Mouse (Mus musculus) erythroid progenitor cell, adult 5-6 weeks (primary cell): ENCODE results near the gene Dnase1. TPM values are rescaled to one million over a fixed set of nuclear protein-coding genes. Genes with fewer than 3 reads are reported as not detected.
"Not testable (repeated sequence)": the region's sequence is repeated elsewhere in the genome, so short reads cannot be mapped to it uniquely, and the experiment has no call there.

Source experiments
- ATAC-seq: replicated peaks from 2 replicates; pipeline ENCODE4 v1.8.0; 2016; ENCODE audit warnings: moderate number of reproducible peaks, mild to moderate bottlenecking, moderate TSS enrichment, inconsistent platforms; ENCODE audit not compliant: poor library complexity, low FRiP score, severe bottlenecking
- total RNA-seq, 2 experiments: library from RNA; stranded (forward) in 1 of 2; stranded (reverse) in 1 of 2; fragments of 150-400 nt in 1 of 2; fragments of 186-747, 209-891 nt in 1 of 2; gene quantifications; 2 replicates each; pipeline versions ENCODE4 v1.2.3 to v1.2.4; 2015 to 2017; ENCODE audit warnings: low replicate concordance in 2 of 2

Gene Dnase1
- total RNA-seq (2015; ENCODE audit: low replicate concordance), result not detected in 2 replicates
- not detected in 2 replicates for total RNA-seq (2017; ENCODE audit: low replicate concordance)

DNA sequence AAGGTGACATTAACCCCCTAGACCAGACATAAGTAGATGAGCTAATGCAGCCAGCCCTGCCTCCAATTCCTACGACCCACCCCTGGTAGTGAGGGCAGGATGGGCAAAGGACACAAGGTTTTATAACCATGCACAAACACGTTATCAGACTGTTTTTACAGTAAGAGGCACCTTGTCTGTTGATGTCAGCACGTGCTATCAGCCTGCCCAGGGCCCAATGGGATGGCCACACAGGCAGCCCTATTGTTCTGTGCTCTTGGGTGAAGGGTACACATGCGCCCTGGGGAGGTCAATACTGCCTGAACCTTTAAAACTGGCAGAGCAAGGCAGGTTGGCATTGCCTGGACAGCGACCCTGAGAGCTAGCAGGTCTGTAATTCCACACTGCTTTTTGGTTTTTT lies at the start of gene Dnase1:
TSS of gene Dnase1 (plus strand) at position 136 of the 400 bp plus-strand sequence.
- no peak for ATAC-seq

DNA sequence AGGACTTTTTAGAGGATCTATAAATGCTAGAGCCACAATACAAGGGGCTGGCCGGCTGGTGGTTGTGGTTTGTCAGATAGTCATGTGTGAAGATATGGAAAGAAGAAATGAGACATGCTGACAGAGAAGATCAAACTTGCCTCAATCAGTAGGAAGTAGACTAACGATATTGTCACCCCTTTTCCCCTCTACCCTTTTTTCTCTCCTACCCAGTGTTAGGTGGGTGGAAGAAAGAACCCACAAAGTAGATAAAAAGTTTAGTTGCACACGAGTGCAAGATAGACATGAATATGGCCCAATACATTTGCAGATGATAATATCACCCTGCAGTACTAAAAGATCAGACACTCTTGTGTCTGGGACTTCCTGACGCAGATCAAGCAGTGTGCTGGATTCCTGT lies 48.3 kb upstream of the Dnase1 start:
- no peak for ATAC-seq

GRCm38 (mm10) chr16:4003489-4004398 lies 33.0 kb upstream of the Dnase1 start, which contains the start of gene Slx4:
Gene Slx4, minus strand, starts transcription at chr16:4003770.
- peak; percentile 94 for ATAC-seq

- peak; percentile 96 for ATAC-seq
These were observed 23.7 kb upstream of the Dnase1 start for GRCm38 (mm10) chr16:4012882-4013570.

GRCm38 (mm10) chr16:4014040-4014668 lies 22.6 kb upstream of the Dnase1 start:
- no peak for ATAC-seq

DNA sequence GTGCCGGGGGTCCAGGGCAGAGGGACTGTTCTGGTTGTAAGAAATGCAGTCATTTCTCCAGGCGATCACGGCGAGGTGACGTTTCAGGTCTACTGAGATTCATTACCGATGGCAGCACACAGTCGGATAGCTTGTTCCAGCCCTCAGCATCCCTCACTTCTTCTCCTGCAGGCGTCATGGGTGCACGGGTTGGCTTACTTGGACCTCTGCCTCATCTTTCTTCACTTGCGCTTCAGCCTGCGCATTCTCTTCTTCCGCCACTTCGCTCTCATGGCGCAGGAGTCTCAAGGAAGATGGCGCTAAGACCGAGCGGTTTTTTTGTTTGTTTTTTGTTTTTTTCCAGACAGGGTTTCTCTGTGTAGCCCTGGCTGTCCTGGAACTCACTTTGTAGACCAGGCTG lies 20.0 kb upstream of the Dnase1 start:
- not testable (repeated sequence) for ATAC-seq

DNA sequence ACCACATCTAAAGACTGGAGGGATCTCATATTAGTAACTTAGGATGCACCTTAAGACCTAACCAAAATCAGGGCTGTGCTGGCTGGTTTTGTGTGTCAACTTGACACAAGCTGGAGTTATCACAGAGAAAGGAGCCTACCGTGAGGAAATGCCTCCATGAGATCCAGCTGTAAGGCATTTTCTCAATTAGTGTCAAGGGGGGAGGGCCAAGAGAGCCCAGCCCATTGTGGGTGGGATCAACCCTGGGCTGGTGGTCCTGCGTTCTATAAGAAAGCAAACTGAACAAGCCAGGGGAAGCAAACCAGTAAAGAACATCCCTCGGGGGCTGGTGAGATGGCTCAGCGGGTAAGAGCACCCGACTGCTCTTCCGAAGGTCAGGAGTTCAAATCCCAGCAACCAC lies 19.3 kb upstream of the Dnase1 start:
- ATAC-seq, result not testable (repeated sequence)

GRCm38 (mm10) chr16:4021241-4021640 lies 15.5 kb upstream of the Dnase1 start:
- no peak for ATAC-seq

DNA sequence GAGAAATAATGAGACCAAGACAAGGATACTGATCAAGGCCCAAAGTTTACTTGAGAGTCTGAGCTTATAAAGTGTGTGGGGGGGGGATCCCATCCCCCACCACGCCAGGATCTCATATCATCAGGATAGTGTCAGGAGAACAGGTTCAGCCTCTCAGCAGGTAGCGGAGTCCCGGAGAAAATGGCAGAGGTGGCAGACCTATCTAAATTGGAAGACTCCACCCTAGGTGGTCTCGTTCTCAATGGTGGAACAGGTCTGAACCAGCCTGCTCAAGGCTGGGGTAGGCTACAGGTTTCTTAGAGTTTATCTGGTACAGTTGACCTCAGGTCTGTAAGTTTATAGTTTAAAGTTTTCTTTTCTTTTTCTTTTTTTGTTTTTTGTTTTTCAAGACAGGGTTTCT lies 14.0 kb upstream of the Dnase1 start:
- ATAC-seq, result no peak

DNA sequence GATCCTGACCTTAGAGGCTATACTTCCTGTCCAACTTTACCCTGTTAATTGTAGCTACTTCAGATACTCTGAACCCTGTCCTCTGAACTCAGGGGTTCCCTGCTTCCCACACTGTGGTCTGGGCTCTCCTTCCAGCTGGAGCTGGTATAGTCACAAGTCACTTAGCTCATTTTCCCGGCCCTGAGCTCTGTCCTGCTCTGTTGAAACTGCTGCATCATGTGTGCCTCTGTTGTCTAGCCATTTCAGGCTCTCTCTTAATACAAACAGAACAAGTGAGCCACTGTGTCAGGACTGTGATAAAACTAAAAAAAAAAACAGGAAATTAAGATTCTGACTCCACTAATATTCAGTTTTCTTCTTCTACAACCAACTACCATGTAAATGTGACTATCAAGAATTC lies 10.1 kb upstream of the Dnase1 start:
- no peak for ATAC-seq

DNA sequence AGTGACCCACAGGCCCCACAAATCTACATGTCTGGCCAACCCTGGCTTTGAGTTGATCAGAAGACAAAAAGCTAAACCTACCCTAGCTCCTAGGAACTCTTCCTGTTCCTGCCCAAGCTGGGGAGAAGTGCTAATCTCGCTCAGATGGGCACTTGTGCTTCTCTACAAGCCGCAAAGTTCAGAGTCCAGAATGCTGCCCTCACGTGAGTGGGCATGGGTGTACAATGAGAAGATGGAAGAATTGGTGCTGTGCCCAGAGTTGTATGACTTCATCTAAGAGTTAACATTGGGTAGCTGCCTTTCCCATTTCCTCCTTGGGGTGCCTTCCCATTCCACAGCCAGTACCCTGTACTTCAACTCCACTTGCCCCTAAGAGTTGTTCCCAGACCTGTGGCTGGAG lies 9.5 kb upstream of the Dnase1 start:
- ATAC-seq, result no peak

DNA sequence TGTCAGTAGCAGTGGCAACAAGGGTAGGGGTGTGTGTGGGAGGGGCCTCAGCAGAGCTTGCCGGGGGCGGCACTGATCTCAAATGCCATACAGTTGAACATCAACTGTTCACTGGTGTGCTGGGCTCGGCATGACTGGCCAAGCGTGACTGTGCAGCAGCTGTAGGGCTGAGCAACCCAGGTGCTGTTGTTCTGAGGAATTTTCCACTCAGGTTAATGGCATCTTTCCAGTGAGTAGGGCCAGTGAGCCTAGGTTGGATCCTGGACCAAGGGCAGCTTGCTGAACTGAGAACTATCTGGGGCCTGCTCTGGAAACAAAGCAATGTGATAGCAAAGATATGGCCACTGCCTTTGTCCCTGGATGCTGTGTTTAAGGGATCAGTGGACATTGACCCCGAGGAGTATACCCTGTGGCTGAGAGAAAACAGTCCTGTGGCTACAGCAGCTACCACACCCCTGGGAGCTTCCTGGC lies 7.3 kb upstream of the Dnase1 start:
- ATAC-seq, result no peak

GRCm38 (mm10) chr16:4030501-4030900 lies 6.2 kb upstream of the Dnase1 start:
- no peak for ATAC-seq

DNA sequence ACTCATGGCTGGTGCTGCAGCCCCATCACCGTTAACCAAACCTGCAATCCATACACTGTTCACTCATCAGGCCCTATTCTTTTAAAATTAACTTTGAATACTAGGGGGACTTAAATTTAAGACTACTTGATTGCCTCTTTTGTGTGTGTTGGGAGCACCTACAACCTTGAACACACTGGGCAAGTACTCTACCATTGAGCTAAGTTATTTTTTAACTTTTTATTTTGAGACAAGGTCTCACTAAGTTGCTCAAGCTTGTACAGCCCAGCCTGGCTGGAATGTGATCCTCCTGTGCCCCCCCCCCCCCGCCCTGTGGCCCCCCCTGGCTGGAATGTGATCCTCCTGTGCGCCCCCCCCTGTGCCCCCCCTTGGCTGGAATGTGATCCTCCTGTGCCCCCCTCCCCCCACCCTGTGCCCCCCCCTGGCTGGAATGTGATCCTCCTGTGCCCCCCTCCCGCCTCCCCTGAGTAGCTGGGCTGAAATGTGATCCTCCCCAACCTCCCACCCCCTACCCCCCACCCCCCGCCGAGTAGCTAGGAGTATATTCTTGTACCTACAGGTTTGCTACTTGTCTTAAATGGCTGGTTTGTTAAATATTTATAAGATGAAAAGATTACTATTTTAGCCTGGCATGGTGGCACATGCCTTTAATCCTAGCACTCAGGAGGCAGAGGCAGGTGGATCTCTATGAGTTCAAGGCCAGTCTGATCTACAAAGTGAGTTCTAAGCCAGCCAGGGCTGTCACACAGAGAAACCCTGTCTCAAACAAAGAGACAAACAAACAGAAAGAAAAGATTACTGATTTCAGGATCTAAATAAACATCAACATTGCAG lies 5.1 kb upstream of the Dnase1 start:
- no peak for ATAC-seq

GRCm38 (mm10) chr16:4032341-4032748 lies 4.4 kb upstream of the Dnase1 start:
- ATAC-seq, result no peak

DNA sequence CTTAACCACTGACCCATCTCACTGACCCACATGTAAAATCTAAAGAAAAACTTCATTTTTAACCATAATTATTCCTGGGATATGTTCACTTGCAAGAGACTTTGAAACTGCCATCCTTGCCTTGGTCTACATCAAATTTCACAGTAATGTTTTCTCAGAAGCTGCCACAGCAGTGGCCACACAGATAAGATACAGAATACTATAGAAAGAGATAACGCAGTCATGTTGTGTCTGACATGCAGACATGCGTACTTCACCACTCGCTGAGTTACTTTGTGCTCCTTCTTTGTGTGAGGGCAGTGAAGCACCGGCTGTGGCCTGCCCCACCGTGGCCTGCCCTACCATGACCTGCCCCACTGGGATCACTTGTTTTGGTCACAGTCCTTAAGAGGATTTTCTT lies 2.8 kb upstream of the Dnase1 start:
- no peak for ATAC-seq

- ATAC-seq, result no peak
These were observed 2.3 kb upstream of the Dnase1 start for GRCm38 (mm10) chr16:4034476-4034875.

GRCm38 (mm10) chr16:4035575-4035974 lies 1.2 kb upstream of the Dnase1 start:
- ATAC-seq, result no peak

- ATAC-seq, result no peak
These were observed 948 bp downstream of the Dnase1 start for GRCm38 (mm10) chr16:4037690-4038089.
